Mouse (Mus musculus): ENCODE measurements at regions not wholly inside any gene's neighbourhood (a gene's known extent, or its start where the extent isn't known, plus 50 kb on each side); places are given as distances from the start of the nearest gene placed in this dataset.

DNA sequence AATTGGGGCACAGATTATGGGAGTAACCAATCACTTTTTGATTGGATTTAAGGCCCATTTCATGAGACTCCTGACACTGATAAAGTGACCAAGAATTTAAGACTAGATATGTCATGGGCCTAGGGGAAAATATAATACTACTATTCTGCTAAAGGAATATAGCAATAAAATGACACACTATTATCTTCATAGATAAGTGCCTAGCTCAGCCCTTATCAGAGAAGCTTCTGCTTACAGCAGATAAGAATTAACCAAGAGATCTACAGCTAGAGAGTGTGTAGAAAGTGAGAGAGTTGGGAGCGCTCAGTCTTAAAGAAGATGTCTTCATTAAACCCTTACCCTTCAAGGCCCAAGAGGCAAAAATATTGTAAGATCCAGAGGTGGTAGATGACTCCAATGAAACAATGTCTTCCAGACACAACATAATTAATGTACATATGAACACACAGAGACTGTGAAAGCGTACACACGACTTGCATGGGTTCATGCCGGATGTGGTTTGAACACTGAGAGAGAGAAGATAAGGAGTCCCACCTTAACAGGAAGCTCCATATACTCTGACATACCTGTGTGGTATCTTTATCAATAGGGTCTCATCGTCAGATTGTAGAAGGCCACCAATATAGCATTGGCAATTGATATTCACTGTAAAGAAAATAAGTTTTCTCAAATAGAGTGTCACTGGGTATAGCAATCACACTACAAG is 252.1 kb downstream of the Gsdmc2 start:
- in situ Hi-C loops (cut with MboI; ENCODE audit: unreplicated experiment in 2 of 2), result no loop called here

DNA sequence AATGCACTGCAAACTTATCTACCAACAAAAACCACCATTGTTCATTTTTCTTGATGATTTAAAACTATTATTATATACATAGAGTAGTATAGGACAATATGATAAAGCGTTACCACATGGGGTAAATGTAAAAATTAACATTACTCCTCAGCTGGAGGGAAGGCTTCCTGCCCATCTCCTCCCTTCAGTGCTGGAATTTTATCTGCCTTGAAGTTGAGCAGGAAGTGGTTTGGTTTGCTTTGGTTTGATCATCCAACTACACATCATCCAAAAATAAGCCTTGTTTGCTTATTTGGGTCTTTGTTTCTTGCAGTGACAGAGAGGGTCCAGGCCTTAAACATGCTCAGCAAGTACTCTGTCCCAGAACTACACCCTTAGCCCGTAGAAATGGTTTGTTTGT is 285.7 kb downstream of the Gsdmc2 start:
- in situ Hi-C loops (cut with MboI; ENCODE audit: unreplicated experiment in 2 of 2), result no loop called here

DNA sequence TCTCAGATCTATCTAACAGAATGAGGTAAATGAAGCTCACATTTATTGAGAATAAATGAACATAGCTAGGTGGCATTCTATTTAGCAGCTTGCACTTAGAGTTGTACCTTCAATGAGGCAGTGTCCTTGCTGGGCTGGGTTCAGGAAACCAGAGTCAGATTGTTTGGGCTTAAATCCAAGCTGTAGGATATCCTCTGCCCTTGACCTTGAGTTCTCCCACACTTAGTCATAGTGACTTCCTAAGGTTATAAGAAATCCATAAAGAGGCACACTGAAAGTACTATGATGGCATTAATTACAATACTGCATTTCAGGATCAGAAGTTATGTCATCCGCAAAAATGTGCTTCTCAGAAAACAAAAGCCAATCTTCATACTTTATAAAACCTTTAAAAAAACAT is 286.3 kb downstream of the Gsdmc2 start:
- in situ Hi-C loops (cut with MboI; ENCODE audit: unreplicated experiment in 2 of 2), result no loop called here

DNA sequence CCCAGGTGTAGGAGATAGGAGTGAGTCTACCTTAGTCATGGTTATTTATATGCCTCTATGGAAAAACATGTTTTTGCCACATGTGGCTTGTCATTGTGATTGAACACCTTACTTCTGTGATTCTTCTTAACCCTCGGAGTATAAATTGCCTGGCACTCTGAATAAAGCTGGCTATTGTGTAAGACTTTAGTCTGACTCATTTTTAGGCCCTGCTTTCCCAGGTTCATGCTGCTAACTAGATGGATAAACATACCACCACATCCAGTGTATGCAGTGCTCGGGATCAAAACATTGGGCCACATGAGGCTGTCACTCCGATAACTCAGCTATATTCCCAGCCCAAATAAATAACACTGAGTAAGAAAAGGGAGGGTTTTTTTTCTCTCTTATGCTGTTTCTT is 287.2 kb downstream of the Gsdmc2 start:
- in situ Hi-C loops (cut with MboI; ENCODE audit: unreplicated experiment in 2 of 2), result no loop called here

DNA sequence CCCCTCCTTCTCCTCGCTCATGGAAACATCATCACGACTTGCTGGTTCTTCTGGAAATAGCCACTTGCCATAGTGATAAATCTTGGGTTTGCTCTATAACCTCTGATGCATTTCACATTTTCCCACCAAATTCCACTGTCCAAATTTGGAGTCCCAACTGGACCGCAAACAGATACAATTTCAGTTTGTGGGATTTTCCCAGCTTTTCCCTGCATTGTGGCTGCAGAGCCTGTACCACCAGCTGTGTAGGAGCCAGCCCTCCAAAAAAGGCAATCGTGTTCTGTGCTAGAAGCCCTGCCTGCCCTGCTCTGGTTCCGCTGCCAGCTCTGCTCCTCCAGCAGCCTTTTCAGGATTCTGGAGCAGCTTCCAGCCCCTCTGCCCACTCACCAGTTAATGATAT is 291.4 kb downstream of the Gsdmc2 start:
- in situ Hi-C loops (cut with MboI; ENCODE audit: unreplicated experiment in 2 of 2), result no loop called here

DNA sequence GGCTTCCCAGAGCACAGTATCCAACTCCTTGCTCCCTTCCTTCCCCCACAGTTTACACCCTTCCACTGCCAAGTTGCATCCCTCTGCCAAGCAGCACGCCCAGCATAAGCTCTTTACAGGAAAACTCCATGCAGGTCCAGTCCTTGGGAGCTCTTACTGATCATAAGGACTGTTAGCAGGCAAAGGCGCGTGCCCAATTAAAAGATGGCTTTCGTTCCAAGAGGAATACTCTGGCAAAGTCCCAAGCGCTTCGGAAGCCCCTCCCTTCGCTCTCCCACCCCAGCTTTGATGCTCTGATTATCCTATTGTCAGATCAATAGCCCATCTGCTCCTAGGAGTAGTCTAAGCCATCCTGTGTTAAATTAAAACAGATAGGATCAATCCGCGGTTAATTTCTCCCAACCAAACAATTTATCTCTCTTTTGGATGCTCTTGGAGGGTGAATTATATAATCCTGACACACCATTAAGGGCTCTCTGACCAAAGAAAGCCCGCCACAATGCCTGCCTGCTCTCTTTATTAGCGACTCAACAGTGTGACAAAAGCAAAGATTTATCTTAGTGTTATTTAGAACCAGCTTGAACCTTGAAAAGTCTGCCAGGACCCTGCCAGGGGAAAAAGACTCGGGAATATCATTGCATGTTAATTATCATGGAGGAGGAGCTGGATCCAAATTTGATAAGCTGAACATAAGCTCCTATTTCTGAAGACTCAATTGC is 312.5 kb downstream of the Gsdmc2 start:
- in situ Hi-C loops (cut with MboI; ENCODE audit: unreplicated experiment in 2 of 2), result no loop called here

DNA sequence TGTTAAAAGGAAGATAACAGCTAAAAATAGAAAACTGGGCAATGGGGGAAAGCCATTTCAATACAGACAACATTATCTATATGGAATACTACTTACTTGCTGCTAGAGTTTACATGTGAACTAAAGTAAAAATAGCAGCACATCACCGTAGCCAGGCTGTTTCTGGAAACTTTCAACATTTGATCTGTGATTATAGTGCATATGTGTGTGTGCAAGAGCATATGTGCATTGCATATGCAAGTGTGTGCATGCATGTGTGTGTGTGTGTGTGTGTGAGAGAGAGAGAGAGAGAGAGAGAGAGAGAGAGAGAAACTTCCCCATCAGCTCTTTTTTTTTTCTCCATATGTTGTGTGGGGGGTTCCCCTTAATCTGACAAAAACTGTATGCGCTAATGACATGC is 317.7 kb downstream of the Gsdmc2 start:
- in situ Hi-C loops (cut with MboI; ENCODE audit: unreplicated experiment in 2 of 2), result no loop called here

DNA sequence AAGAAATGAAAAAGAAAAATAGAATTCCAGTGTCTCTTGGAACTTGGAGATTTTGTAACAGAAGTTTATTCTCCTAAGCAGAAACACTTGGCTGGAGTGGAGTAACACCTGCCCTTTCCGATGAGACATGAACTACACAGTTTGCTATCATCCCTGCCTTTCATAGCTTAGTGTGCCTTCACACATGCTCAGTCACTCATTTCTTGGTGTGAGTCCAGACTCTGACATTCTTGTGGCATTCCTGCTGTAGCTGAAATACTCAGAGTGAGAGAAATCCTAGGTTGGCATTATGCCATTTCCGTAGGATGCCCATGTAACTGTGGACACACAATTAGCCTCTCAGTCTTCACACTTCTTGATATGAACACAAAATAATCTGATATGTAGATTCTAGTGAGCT is 318.2 kb downstream of the Gsdmc2 start:
- in situ Hi-C loops (cut with MboI; ENCODE audit: unreplicated experiment in 2 of 2), result no loop called here

DNA sequence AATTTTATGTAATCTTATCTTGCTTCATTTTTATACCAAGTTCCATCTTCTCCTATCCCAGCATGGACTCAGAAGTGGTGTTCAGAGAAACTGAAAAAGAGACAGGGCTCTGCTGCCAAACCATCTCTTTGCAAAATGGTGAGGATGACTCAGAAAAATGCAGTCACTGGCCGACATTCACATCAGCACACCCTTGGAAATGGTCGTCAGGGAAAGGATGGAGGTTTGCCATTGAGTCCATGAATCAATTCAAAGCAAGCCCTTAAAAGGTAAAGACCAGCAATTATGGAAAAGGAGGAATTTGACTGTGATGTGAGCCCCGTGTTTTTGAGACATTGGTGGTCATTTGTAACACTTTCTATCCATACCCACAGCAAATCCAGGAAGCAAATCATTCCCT is 327.7 kb downstream of the Gsdmc2 start:
- in situ Hi-C loops (cut with MboI; ENCODE audit: unreplicated experiment in 2 of 2), result no loop called here

DNA sequence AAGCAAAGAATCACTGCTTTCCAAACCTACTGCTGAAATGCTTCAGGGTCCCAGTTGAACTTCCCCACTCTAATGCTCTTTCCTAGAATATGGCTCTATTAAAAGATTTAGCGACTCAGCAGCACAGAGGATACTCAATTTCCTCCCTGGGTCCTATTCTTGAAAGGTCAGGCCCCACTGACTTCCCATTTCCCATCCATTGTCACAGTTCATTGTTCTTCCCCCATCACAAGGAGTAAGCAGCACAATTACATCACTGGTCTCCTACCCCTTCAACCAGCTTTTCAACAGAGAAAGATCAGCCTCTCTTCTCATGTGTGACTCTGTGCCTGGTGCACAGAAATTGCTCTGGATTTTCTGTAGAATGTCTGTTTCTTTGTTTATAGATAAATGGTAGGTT is 344.5 kb downstream of the Gsdmc2 start:
- in situ Hi-C loops (cut with MboI; ENCODE audit: unreplicated experiment in 2 of 2), result no loop called here

DNA sequence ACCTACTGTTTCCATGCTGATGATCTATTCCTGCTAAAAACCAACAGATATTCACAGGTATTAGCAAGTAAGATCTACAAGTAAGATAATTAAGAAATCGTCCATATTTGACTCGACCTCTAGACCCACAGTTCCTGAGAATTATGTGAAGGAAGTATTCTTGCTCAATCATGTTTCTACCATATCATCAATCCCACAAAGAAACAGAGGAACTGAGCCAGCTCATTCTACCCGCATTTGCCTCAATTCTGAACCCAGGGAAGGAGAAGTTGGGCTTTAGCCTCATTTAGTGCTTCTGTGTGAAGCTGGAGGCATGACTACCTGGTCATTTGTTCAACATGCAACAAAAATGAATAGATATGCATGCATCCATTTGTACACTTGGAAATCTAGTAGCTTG is 346.5 kb downstream of the Gsdmc2 start:
- in situ Hi-C loops (cut with MboI; ENCODE audit: unreplicated experiment in 2 of 2), result no loop called here

DNA sequence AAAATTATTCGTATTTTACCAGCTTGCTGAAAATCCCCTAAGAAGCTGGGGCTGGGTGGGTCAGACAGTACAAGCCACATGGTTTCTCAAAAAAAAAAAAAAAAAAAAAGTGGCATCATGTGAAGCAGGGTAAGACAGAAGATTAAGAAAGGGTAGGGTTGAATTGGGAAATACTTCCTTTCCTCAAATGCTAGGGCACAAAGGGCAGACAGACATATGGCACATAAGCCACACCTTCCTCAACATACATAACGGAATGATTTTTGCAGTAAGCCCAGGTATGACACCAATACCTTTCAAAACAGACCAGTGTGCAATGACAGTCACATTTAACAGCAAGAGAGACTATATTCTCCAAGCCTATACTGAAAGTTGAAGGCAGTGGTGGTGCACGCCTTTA is 347.8 kb downstream of the Gsdmc2 start:
- in situ Hi-C loops (cut with MboI; ENCODE audit: unreplicated experiment in 2 of 2), result no loop called here

DNA sequence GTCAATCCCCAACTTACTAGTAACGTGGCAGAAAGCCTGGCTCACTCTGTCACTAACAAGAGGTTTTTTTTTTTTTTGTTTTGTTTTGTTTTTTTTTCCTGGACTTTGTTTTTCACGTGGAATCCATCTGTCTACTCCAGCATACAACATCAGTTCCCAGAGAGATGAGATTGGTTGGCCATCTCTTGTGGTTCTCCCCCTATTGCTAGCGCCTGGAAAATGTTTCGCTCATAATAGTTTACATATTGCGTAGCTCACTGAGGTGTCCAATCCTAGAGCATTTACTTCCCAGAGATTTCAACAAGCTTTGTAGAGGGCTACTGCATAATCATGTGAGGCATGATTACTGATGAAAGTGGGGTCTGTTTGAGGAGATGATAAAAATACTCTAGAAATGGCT is 360.1 kb downstream of the Gsdmc2 start:
- in situ Hi-C loops (cut with MboI; ENCODE audit: unreplicated experiment in 2 of 2), result no loop called here

DNA sequence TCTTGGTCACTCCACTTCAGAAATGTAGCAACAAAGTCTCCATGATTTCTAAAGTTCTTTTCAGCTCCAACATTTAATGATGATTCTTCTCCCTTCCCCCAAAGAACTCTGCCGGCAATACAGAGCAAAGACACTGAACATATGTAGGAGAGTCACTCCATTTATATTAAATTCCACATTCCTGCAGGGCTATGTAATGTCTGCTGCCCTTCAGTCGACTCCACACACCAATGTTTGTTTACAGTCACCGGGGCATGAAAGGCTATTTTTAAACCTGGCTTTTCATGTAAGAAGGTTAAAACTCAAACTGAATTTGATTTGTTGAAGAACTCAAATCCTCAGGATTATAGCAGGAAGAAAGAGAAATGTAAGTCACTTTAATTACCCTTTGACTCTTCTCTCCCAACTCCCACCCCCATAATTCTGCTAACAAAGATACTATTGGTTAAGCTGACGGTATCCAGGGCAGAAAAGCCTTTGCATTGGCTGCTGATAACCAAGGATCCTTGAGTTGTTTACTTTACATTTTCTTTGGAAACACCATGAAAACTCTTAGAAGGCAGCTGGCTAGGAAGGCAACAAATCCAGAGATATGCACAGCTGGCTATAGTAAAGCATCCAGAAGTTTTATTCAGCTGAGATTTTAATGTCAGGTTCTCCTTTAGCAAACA is 360.6 kb downstream of the Gsdmc2 start:
- in situ Hi-C loops (cut with MboI; ENCODE audit: unreplicated experiment in 2 of 2), result no loop called here

DNA sequence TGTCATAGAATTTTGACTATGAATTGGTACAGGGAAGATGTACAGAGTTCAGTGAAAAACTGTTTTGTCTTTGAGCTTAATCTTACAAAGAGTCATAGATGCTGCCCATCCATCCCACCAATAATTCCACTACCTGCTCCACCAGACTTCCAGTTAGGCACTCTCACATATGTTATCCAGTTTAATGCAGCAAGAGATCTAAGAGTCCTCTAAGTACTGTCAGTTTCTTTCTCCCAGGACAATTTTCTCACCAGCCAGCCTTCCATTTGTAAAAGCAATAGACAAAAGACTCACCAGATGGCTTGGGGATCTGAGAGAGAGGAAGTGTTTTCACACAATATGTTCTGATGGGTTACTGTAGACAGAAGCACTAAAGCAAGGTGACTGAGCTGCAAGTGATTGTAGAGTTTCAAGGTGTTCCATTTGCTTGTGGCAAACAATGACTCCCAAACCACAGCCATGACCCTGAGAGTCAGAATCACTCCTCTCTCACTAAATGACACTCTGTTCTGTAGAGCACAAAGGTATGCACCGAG is 365.6 kb downstream of the Gsdmc2 start:
- in situ Hi-C loops (cut with MboI; ENCODE audit: unreplicated experiment in 2 of 2), result no loop called here

DNA sequence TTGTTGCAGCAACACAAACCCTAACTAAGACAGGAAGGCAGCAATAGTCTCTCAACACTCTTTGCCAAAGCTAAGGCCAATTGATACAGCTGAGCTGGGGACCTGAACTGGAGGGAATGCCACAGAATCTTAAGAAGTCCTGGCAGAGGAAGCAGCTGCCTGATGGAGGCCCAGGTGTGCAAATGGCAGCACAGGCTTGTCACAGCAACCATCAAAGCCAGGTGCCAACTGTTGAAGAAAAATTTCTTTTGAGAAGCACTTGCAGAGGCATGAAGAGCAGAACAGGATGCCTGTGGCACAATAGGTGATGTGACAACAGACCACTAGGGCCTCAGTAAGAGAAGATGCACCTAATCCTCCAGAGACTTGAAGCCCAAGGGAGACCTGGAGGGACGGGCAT is 378.1 kb downstream of the Gsdmc2 start:
- in situ Hi-C loops (cut with MboI; ENCODE audit: unreplicated experiment in 2 of 2), result no loop called here

DNA sequence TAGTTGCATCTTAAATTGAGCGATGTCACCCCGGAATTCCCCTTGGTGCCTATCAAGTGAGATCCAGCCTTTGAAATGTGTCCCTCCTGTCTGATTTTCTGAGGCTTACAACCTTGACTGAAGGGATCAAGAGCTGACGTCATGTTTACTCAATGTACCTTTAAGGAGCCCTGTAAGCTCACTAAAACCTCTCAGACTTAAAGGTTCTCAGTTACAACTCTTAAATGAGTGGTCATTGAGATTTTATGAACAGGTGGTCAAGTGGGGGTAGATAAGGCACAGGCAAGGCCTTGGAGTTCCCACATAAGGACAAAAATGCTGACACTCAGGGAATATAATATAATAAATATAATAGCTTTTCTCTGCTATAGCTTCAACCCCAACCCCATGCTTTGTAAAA is 392.4 kb downstream of the Gsdmc2 start:
- in situ Hi-C loops (cut with MboI; ENCODE audit: unreplicated experiment in 2 of 2), result no loop called here

DNA sequence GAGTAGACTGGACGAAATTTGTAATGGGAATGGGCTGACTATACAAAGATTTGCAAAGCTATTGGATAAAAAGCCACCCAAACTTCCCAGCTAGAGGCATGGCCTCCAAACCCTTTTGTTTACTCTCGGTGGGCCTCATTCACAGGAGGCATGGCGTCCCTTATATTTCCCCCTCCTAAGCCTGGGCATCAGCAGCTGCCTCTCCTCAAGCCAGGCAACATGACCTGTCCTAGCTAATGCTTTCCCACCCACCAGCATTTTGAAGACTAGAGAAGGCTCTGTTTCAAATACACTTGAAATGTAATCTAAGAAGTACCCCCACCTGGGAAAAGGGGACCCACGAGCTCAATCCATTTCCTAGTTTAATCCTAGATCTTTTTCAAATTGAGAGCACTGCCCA is 398.7 kb downstream of the Gsdmc2 start:
- in situ Hi-C loops (cut with MboI; ENCODE audit: unreplicated experiment in 2 of 2), result no loop called here

DNA sequence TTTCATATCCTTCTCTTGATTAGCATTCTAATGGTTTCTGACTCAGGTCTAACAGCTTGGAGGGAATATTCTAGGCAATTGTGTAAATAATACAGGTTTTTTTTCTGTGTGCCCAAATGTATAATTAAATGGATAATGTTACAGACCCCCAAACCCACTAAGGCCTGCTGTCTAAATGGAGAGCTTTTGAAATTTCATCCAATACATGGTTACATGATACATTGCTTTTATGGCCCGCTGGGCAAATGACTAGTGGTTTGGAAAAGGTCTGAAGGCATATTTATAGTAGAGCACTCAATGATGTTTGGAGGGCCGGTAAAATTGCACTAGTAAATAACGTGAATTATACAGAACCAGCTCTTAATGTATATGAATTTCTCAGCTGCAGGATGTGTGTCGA is 400.0 kb downstream of the Gsdmc2 start:
- in situ Hi-C loops (cut with MboI; ENCODE audit: unreplicated experiment in 2 of 2), result no loop called here

DNA sequence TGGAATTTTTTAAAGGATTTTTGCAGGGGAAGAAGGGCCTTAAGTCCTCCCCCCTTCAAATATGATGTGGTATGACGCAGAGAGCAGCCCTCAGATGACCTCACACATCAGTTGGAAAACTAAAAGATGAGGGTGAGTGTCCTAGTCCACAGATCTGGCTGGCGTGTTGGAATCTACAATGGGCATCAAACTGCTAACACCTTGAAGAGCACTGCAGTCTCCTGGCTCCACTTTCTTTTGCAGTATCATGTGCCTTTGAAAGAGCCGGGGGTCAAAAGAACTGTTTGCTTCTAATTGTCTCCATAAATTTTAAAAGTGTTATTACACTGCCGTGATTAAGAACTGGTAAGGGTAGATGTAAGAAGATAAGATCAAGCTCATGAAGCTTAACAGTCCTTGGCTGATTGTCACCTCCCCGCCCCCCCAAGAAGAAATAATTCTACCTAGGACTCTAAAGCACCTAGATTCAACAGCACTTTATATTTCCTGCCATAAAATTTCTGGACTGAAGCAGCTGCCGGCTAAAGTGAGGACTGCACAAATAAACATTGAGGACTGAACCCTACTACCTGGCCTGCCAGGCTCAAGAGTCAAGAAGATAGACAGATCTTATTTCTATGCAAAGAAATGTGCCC is 402.7 kb downstream of the Gsdmc2 start:
- in situ Hi-C loops (cut with MboI; ENCODE audit: unreplicated experiment in 2 of 2), result no loop called here

DNA sequence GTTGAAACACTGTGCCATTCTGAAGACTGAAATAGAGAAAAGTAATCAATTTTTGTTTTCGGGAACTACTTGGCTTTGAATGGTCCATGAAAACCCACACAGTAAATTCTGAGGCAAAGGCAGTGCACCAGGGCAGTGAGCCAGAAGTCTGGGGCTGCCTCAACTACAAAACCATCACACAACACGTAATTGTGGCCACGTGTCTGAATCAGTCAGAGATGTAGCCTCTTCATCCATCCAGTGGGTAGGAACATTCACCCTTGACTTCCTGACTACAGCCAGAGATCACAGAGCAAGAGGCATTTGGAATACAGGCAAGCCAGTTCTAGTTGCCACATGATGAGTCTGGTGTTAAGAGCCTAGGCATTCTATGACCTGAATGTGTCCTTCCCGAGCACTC is 432.3 kb downstream of the Gsdmc2 start:
- in situ Hi-C loops (cut with MboI; ENCODE audit: unreplicated experiment in 2 of 2), result no loop called here

All from v-Abl transformed pro-B cells (cell line).